8 mouse cellular contexts compared by ENCODE assay signal in genomic region chr10:77969274-77969972, GRCm38 (mm10). TPM values are rescaled to one million over a fixed set of nuclear protein-coding genes. Genes with fewer than 3 reads are reported as not detected.
DNase-seq lines count a peak whose midpoint lies in the region; ATAC-seq and TF ChIP-seq lines count a peak whose summit lies in the region.

No protein-coding gene starts in this region.

- H3K9ac ChIP-seq in heart, embryonic 11.5 days (ENCODE audit: low read depth, low read length) = no peak overlapping the region
- H3K9ac ChIP-seq in lung, postnatal 0 days (replicated peaks; ENCODE audit: low read depth) = no peak overlapping the region

- H3K9me3 ChIP-seq in heart, embryonic 11.5 days (replicated peaks; ENCODE audit: control insufficient read depth, low read length) = no peaks in the 10 kb centered on the region
- no peaks in the 10 kb centered on the region for H3K9me3 ChIP-seq in lung, postnatal 0 days (ENCODE audit: low read length)

- H3K4me3 ChIP-seq in spleen, adult 2 months (ENCODE audit: extremely low read depth, insufficient read depth, insufficient read length) = peak overlapping the region; percentile 48
- H3K4me3 ChIP-seq in heart, embryonic 11.5 days (ENCODE audit: low read depth, low read length) = peak overlapping the region; percentile 31
- 0 out of 2 replicates have a peak overlapping the region, but pooled peaks have one; percentile 12 for H3K4me3 ChIP-seq in lung, postnatal 0 days (ENCODE audit: low read depth, low read length)
- H3K4me3 ChIP-seq in olfactory bulb, adult 2 months (ENCODE audit: insufficient read depth, low read depth, low read length) = peak overlapping the region; percentile 44

- no peak for TF ChIP-seq POLR2A in spleen, adult 2 months (IDR thresholded peaks at IDR 0.05; ENCODE audit: low read depth, low read length)
- no peak for TF ChIP-seq POLR2A in olfactory bulb, adult 2 months (IDR thresholded peaks at IDR 0.05; ENCODE audit: insufficient read depth, low read depth, low read length)

- no peaks in the 10 kb centered on the region for H3K36me3 ChIP-seq in spleen, adult 2 months (ENCODE audit: control insufficient read depth, insufficient read depth, low read length)
- no peaks in the 10 kb centered on the region for H3K36me3 ChIP-seq in heart, embryonic 11.5 days (ENCODE audit: control insufficient read depth, insufficient read depth, low read length)
- no peaks in the 10 kb centered on the region for H3K36me3 ChIP-seq in lung, postnatal 0 days (ENCODE audit: insufficient read depth, low read length)

- peak in 1 of 2 experiments; percentile 34 for DNase-seq in spleen, adult 2 months (ENCODE audit: low read depth in 1 of 2, low spot score in 2 of 2)
- no peak for DNase-seq in spleen, postnatal 14 days (ENCODE audit: low spot score in 2 of 2)
- peak; percentile 73 to 82 for DNase-seq in cerebellum, postnatal 36 days
- DNase-seq in layer of hippocampus, adult 18-20 months (ENCODE audit: low spot score in 2 of 2) = peak; percentile 59 to 78
- peak; percentile 43 for DNase-seq in lung, postnatal 0 days (ENCODE audit: low spot score)
- no peak for DNase-seq in testis, postnatal 14 days (ENCODE audit: low spot score)

- H3K27ac ChIP-seq in spleen, adult 2 months (ENCODE audit: insufficient read depth, low read length) = peak overlapping the region; percentile 59
- no peak overlapping the region for H3K27ac ChIP-seq in heart, embryonic 11.5 days (ENCODE audit: low read depth, low read length)
- no peak overlapping the region for H3K27ac ChIP-seq in lung, postnatal 0 days (ENCODE audit: low read length)
- H3K27ac ChIP-seq in olfactory bulb, adult 2 months (ENCODE audit: insufficient read depth, low read depth, low read length) = no peak overlapping the region

- TF ChIP-seq CTCF in spleen, adult 2 months (IDR thresholded peaks at IDR 0.05; ENCODE audit: extremely low read depth, insufficient read depth, insufficient read length, insufficient replicate concordance) = no peak
- TF ChIP-seq CTCF in lung, postnatal 0 days (IDR thresholded peaks at IDR 0.05) = no peak
- no peak for TF ChIP-seq CTCF in olfactory bulb, adult 2 months (IDR thresholded peaks at IDR 0.05; ENCODE audit: insufficient read depth, low read depth, low read length)

- peaks cover 18% of the 10 kb centered on the region for H3K4me1 ChIP-seq in spleen, adult 2 months (ENCODE audit: control insufficient read depth, insufficient read depth, insufficient read length)
- peaks cover 4% of the 10 kb centered on the region; the same call in 1 of the 2 replicates for H3K4me1 ChIP-seq in heart, embryonic 11.5 days (ENCODE audit: control insufficient read depth, insufficient read depth, low read length)
- no peaks in the 10 kb centered on the region for H3K4me1 ChIP-seq in lung, postnatal 0 days (ENCODE audit: insufficient read depth, low read depth, low read length)
- peaks cover 10% of the 10 kb centered on the region; the same call in 1 of the 2 replicates for H3K4me1 ChIP-seq in olfactory bulb, adult 2 months (ENCODE audit: control insufficient read depth, insufficient read depth, low read length)

- peak overlapping the region; percentile 63 for H3K4me2 ChIP-seq in heart, embryonic 11.5 days
- H3K4me2 ChIP-seq in lung, postnatal 0 days (replicated peaks; ENCODE audit: low read depth, low read length) = peak overlapping the region; percentile 42

- no peak for ATAC-seq in heart, embryonic 11.5 days (replicated peaks; ENCODE audit: insufficient number of reproducible peaks, low FRiP score, low TSS enrichment)
- ATAC-seq in lung, postnatal 0 days = peak; percentile 38; the same call in 1 of the 2 replicates

- H3K27me3 ChIP-seq in spleen, adult 2 months (ENCODE audit: control insufficient read depth, insufficient read depth, low read length) = peaks cover 2% of the 10 kb centered on the region; the same call in 1 of the 2 replicates
- peaks cover 35% of the 10 kb centered on the region for H3K27me3 ChIP-seq in heart, embryonic 11.5 days (ENCODE audit: control insufficient read depth, insufficient read depth, low read length)
- peaks cover 15% of the 10 kb centered on the region; the same call in 1 of the 2 replicates for H3K27me3 ChIP-seq in lung, postnatal 0 days (replicated peaks; ENCODE audit: insufficient read depth, low read length)

- WGBS in spleen, adult 2 months = 13% methylated on average over 26 of the region's 26 CpGs
- WGBS in heart, embryonic 11.5 days (ENCODE audit: insufficient replicate concordance) = 5% methylated on average over 26 of the region's 26 CpGs
- WGBS in lung, postnatal 0 days = 8% methylated on average over 26 of the region's 26 CpGs
- 3% methylated on average over 26 of the region's 26 CpGs for WGBS in olfactory bulb, adult 2 months

- no peak for TF ChIP-seq EP300 in lung, postnatal 0 days (IDR thresholded peaks at IDR 0.05)

RNA-seq across cellular contexts. Expression of gene Trpm2, which starts 0.9 kb away (rescaled TPM):
- polyA plus RNA-seq in spleen, adult 2 months (2012; rRNA removed) = 51.6 and 52.3 TPM in 2 replicates
- polyA plus RNA-seq in heart, embryonic 11.5 days (2014; fragmentation: Nextera tagmentation; extraction: Ambion mirVana) = 0.07 and 0.13 TPM in 2 replicates
- total RNA-seq in layer of hippocampus, adult 18-20 months (2021) = 10 to 100 TPM; 37.9 to 40.8 TPM
- 0.52 and 0.74 TPM in 2 replicates for polyA plus RNA-seq in lung, postnatal 0 days (2015; fragmentation: Nextera tagmentation; extraction: Ambion mirVana)
- not detected in 2 replicates for polyA plus RNA-seq in olfactory bulb, adult 2 months (2012; ENCODE audit: insufficient read depth, insufficient read length, low replicate concordance, missing spikeins)

RNA-seq across cellular contexts. Expression of gene 1810043G02Rik, which starts 8.9 kb away (rescaled TPM):
- polyA plus RNA-seq in spleen, adult 2 months (2012; rRNA removed) = 21.4 and 30.1 TPM in 2 replicates
- polyA plus RNA-seq in heart, embryonic 11.5 days (2014; fragmentation: Nextera tagmentation; extraction: Ambion mirVana) = 17.1 and 17.2 TPM in 2 replicates
- total RNA-seq in layer of hippocampus, adult 18-20 months (2021) = 10 to 100 TPM; 39.9 to 40.5 TPM
- 15.1 and 16.8 TPM in 2 replicates for polyA plus RNA-seq in lung, postnatal 0 days (2015; fragmentation: Nextera tagmentation; extraction: Ambion mirVana)
- not detected in 2 replicates for polyA plus RNA-seq in olfactory bulb, adult 2 months (2012; ENCODE audit: insufficient read depth, insufficient read length, low replicate concordance, missing spikeins)

RNA-seq across cellular contexts. Expression of gene Pfkl, which starts 40.5 kb away (rescaled TPM):
- polyA plus RNA-seq in spleen, adult 2 months (2012; rRNA removed) = 61.1 and 65.8 TPM in 2 replicates
- polyA plus RNA-seq in heart, embryonic 11.5 days (2014; fragmentation: Nextera tagmentation; extraction: Ambion mirVana) = 168 and 194 TPM in 2 replicates
- 100 to 1,000 TPM; 217 to 223 TPM for total RNA-seq in layer of hippocampus, adult 18-20 months (2021)
- polyA plus RNA-seq in lung, postnatal 0 days (2015; fragmentation: Nextera tagmentation; extraction: Ambion mirVana) = 35.6 and 40.0 TPM in 2 replicates
- polyA plus RNA-seq in olfactory bulb, adult 2 months (2012; ENCODE audit: insufficient read depth, insufficient read length, low replicate concordance, missing spikeins) = not detected in 2 replicates

Comparison
In these comparisons a context has a peak if more than half of its experiments do, and no peak if none do; other contexts are left out.
1. DNase-seq: peak in cerebellum, postnatal 36 days (2 of 2), layer of hippocampus, adult 18-20 months (2 of 2) and lung, postnatal 0 days (single experiment); none in spleen, postnatal 14 days (0 of 2) and testis, postnatal 14 days (single experiment).
2. RNA of gene Trpm2, which starts 0.9 kb away (polyA plus RNA-seq): 51.6 to 52.3 TPM in spleen, adult 2 months; 0.52 to 0.74 TPM in lung, postnatal 0 days, 0.07 to 0.13 TPM in heart, embryonic 11.5 days and not detected in olfactory bulb, adult 2 months; every median in the first group is over 10 times any median in the second.
3. RNA of gene 1810043G02Rik, which starts 8.9 kb away (polyA plus RNA-seq): 21.4 to 30.1 TPM in spleen, adult 2 months, 17.1 to 17.2 TPM in heart, embryonic 11.5 days and 15.1 to 16.8 TPM in lung, postnatal 0 days; not detected in olfactory bulb, adult 2 months; every median in the first group is over 10 times any median in the second.
4. Peak in every context shown above with its lines, with median percentiles within 50 percentile points of each other: H3K4me3 ChIP-seq.